Mouse (Mus musculus): ENCODE data around the gene Thap3.

The Thap3 gene

DNA sequence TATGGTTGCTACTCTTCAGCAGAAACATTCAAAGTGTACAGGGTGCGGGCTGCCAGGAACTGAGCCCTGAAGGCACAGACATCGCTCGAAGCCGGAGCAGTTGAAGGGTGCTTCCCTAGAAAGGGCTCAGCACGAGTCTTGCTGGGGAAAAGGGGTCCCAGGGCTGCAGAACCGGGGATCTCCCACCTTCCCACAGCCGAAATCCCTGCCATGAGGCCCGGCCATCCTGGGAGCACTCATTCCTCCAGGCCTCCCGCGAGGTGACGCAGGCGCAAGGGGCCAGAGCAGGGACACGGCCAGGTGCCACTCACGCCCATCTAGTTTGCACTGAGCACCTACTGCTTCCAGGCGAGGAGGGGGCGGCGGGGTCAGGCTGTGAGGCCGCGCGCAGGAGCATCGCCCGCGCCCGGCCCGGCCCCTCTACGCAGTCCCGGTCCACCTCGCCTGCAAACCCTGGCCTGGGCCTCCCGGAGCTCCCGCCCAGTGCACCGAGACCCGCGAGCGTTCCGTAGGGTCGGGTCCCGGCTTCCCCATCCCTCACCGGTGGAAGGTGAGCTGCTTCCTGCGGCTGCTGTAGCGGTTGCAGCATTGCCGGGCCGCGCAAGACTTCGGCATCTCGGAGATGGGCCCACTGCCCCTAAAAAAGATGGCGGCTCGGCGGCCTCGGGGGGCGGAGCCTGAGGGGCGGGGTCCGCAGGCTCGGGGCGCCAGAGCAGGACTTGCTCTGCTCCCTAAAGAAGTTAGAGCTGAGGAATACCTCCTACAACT, at the start of gene Thap3:
TSS of gene Thap3 (minus strand) at position 656 of the 768 bp plus-strand sequence.
- peak; percentile 85 to 86 for DNase-seq

DNA sequence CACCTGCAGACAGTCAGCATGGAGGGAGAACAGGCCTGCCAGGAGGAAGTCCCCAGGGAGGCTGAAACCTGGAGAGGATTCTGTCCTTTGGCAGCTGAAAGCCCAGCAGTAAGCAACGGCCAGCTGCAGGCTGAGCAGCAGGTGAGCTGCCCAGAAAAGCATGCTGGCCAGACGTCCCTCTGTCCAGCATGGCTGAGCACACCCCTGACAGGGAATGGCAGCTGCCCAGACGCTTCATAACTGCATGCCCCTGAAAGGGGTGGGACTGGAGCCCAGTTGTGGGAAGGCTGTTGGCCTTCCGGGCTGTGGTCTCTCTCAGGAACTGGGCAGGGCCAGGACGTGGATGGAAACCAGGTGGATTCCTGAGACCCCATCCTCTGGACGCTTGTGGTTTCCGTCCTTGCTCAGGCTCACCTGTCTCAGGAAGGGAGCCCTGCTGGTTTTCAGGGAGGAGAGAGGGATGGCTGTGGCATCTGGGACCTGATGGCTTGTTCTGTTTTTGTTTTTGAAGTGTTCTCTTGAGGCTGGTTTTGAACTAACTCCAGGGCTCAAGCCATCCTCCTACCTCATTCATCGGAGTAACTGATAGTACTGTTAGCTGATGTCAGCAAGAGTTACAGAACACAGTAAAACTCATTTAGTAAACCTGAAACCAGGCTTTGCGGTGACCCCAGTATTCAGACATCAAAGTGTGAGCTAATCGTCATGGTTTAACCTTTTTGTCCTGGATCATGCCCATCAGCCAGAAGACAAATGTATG, 49.6 kb upstream of the Thap3 start, which contains the start of gene Tas1r1:
TSS of gene Tas1r1 (minus strand) at position 344 of the 760 bp plus-strand sequence.
- no peak for DNase-seq

DNA sequence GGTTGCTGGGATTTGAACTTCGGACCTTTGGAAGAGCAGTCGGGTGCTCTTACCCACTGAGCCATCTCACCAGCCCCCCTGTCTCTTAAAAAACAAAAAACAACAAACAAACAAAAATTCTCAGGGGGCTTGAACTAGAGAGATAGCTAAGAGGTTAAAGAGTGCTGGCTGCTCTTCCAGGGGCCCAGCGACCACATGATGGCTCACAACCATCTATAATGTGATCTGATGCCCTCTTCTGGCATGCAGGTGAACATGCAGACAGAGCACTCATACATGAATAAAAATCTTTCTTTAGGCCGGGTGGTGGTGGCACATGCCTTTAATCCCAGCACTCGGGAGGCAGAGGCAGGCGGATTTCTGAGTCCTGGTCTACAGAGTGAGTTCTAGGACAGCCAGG, 47.7 kb upstream of the Thap3 start:
- peak in 1 of 2 experiments; percentile 15 for DNase-seq

DNA sequence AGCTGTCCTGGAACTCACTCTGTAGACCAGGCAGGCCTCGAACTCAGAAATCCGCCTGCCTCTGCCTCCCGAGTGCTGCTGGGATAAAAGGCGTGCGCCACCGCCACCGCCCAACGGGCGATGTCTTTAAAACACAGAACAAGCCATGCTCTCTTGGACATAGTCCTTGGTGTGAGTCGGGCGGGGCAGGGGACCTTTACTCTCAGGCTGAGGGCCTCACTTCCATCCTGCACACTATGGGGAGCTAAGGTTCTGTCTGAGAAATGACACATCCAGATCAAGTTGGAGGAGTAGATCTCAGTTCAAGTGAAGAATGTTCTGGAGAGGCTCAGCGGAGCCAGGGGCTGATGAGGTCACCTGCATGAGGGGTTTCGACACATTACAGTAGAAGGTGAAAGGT, 44.1 kb upstream of the Thap3 start:
- DNase-seq, result no peak

DNA sequence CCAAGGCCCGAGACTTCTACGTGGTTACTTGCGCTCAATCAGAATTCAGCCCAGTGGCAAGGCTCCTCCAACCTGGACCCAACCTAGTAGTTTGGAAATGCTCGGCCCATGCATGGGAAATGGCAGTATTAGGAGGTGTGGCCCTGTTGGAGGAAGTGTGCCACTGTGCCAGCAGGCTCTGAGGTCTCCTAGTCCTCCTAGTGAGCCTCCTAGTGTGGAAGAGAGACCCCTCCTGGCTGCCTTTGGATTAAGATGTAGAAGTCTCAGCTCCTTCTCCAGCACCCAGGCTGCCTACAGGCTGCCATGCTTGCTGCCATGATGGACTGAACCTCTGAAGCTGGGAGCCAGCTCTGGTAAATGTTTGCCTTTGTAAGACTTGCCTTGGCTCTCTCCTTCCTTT, 41.2 kb upstream of the Thap3 start:
- no peak for DNase-seq

DNA sequence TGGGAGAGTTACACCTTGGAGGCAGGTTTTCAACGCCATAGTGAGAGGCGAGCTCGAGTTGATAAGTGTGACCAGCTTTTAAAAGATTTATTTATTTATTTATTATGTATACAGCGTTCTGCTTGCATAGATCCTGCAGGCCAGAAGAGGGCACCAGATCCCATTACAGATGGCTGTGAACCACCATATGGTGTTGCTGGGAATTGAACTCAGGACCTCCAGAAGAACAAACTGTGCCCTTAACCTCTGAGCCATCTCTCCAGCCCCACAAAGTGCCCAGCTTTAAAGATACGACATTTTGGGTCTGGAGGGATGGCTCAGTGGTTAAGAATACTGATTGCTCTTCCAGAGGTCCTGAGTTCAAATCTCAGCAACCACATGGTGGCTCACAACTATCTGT, 40.3 kb upstream of the Thap3 start:
- peak; percentile 55 to 60 for DNase-seq

DNA sequence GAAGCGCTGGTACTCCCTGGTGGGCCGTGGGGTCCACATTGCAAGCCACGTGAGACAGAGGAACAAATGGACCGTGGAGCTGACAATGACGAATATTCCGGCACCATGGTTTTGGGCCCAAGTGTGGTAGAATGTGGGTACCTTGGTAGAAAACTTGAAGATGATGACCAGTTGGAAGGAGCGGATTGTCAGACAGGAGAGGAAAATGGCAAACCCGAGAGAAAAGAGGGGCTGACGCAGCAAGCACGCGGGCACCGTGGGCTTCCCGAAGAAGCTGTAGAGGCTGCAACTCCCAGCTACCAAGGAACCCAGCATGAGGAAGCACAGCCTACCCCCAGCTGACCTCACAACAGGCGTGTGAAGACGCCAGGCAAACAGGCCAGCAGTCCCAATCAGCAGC, 39.7 kb upstream of the Thap3 start:
- DNase-seq, result no peak

DNA sequence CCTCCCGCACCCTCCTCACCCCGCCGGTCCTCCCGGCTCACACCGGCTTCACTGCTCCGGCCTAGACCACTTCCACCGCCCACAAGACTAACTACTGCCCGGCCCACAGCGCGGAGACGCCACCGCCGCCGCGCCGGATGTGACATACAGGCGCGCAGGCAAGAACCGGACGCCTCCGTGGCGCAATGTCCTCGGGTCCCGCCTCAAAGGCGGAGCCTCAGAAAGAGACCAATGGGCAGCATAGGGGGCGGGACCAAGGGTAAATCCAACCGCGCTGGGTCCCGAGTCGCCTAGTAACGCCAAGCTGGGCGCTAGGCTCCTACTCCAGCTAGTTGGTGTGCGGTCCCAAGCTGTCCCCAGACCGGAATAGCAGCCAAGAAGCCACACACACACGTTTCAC, 38.7 kb upstream of the Thap3 start, which contains the start of gene Zbtb48:
TSS of gene Zbtb48 (minus strand) at position 148 of the 400 bp plus-strand sequence.
- DNase-seq, result peak; percentile 94 to 95

DNA sequence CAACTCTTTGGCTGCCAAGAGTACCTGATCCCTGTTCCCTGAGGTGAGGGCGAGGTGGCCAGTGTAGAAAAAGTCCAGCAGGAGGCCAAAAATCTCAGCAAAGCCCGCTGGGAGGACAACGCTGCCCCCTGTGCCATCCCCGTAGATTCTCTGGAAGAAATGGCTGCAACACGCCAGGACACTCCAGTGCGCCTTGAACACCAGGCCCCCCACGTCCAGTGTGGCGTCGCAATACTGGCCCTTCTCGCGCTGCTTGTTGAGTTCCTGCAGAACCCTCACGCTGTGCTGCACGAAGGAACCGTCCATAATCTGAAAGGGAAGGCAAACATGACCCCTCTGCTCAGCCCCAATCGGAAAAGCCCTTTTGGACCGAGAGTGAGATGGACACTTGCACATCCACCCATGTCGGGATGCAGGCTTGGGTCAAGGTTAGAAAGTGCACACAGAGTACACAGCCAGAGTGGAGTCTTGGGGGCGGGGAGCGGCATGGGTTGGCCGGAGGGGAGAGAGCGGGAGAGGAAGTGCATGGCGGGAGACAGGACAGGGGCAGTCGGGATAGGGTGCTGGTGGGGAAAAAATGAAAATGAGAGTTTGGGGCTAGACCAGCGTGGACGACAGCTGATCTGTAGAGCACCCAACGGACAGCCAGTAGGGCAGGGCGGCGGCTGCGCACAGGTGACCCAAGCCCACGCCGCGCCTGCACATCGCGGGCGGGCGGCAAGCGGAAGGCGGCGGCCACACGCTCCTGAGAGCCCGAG, 38.1 kb upstream of the Thap3 start:
- DNase-seq, result no peak

DNA sequence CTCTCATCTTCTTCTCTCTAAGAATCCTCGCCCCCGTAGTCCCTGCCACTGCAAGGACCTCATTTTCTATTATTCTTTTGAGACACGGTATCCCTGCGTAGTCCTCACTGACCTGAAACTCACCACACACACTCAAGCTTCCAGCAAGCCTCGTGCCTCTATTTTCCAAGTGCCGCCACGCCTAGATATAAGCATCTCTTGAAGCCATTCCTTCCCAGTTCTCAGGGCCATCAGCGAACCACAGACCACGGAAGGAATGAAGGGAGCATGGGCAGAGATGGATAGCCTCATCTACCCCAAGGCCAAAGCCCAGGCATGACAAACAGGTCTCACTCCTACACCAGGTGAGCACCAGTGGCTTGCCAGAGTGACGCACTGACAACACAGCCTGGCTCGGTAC, 35.7 kb upstream of the Thap3 start:
- no peak for DNase-seq

DNA sequence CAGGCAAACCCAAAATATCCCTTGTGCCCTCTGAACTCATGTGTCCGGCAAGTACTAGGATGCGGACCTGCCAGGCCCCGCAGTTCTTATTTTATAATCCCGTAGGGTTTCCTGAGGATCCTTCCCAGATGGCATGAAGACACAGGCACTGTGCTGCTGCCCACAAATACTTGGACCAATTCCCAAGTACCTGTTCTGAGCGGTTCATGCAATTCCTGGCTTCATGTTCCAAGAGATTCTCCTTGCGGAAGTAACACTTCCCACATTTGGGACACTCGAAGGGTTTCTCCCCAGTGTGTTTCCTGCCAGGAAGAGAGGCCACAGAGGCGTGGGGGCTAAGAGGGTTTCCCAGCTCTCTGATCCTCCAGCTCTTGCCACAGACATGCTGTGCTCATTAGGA, 33.7 kb upstream of the Thap3 start:
- no peak for DNase-seq

DNA sequence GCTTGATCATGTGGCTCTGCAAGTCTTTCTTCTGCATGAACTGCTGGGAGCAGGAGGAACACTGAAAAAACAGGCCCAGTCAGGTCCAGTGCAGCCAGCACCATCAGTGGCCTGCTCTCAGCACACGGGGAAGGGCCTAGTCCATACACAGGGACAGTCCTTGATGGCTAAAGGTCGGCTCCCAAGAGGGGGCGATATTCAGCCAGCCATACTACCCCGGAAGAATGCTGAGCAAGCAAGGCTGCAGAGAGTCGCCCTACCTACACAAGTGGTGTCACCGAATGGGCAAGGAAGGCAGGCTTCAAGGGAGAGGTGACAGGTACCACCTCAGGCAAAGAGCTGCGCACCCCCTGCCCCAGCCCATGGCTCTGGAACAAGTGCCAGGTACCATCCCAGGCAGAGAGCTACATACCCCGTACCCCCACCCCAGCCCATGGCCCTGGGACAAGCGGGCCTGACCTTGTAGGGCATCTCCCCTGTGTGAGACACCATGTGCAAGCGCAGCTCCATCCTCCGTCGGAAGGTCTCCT, 32.8 kb upstream of the Thap3 start:
- DNase-seq, result no peak

DNA sequence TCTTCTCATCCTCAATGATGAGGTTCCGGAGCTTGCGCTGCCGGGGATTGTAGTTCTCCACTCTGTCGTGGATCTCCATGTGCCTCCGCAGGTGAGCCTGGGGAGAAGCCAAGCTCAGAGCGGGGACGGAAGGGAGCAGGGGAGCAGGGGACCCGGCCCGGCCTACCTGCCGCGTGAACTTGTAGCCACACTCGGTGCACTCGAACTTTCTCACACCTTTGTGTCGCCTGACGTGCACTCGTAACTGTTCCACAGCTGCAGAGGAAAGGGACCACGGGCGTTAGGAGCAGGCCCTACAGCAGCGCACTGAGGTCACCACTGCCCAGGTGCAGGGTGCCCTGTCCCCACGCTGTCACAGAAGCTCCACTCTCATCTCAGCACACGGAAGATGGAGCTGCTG, 31.2 kb upstream of the Thap3 start:
- no peak for DNase-seq

DNA sequence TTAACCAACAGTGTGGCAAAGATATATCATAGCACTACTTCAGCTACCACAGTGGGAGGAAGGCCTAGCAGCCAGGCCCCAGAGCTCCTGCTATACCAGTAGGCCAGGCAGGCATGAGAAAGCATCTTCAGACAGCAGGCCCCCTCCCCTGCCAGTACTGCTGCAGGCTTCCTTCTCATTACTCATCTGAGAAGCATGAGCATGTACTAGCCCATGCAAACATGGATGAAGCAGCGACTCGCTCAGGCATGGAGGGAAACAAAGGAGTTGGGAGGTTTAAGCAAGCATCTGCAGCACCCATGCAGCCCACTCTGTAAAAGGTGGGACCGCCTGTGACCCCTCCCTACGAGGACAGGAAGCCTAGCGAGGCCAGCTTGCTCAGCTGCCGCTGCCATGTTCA, 30.3 kb upstream of the Thap3 start:
- DNase-seq, result no peak

DNA sequence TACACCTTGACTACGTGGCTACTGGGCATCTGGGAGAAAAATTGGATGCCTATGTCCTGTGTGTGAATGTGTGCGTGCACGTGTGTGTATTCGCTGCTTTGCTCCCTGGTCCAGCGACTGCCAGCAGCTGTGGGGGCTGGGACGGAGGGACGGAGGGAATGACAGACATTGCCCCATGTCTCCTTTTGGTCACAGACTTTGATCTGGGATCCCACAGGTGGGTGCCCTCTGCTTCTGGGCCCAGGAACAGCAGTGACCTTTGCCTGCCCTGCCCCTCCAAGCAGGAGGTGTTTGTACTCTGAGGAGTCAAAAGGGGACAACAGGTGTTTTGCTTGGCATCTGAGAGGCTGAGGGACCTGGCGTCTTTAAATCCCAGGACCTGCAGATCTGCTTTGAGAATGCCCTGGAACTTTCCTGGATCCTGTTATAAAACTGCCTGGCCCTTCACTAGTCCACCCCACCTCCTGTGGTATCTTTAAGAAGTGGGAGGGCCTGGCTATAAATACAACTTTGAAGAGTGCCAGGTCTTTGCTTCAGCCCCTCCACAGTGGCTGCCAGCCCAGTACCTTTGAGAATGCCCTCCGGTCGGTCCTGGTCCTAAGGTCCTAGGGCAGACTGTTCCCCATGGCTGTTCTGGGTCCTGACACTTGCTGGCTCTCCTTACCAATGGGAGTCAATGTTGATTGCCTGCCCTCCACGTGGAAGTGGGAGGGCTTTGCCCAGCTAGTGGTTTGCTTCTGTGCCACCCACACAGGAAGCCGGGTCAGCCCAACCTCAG, 24.4 kb upstream of the Thap3 start:
- no peak for DNase-seq

DNA sequence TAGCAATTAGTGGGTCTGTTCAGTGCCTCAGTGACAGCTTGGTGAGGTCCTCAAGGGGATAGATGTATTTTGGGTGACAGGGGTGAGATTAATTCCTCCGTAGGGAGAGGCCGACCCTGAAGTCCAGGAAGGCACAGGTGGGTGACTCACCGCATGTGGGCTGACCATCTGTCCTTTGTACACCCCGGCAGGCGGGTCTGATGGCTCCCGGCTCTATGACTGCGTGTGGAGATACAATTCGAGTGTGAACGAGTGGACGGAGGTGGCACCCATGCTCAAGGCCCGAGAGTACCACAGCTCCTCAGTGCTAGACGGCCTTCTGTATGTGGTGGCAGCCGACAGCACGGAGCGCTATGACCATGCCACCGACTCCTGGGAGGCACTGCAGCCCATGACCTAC, 23.3 kb upstream of the Thap3 start:
- no peak for DNase-seq

DNA sequence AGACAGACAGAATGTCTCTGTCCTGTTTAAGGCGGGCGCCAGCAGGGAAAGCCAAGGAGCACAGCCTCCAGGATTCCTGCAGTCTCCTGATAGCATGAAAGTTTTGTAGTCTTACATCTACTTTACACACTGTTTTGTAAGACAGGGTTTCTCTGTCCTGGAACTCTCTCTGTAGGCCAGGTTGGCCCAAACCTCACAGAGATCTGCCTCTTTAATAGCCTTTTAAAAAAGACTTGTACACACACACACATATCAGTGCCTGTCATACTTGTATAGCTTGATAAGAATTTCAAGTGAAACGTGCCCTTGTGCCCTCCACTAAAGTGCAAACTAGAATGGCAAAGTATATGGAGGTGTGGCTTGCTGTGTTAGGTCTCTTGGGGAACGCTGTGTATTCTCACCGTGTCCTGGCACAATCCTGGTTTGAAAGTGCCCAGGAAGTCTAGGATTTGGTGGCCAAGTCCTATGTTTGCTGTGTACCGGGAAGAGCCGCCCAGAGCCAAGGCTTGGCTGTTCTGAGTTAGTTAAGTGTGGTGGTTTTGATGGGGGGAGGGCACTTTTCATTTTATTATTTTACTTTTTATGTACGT, 22.5 kb upstream of the Thap3 start:
- no peak for DNase-seq

DNA sequence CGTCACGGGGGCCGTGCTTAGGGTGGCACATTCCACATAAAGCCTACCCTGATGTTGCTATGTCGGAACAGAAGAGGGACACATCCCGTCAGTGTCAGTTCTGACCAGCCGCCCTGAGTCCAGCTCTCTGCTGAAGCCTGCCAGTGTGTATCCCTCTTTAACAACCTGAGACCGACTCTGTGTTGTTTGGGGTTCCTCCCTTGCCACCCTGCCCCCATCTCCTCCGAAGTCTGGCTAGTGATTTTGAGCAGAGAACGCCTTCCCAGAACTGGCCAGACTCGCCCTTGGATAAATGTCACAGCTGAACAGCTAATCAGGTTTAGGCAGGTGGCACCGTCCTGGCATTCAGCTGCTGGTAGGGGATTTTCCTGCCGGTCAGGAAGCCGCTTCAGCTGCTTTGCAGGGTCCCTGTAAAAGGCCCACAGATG, 21.9 kb upstream of the Thap3 start:
- no peak for DNase-seq

DNA sequence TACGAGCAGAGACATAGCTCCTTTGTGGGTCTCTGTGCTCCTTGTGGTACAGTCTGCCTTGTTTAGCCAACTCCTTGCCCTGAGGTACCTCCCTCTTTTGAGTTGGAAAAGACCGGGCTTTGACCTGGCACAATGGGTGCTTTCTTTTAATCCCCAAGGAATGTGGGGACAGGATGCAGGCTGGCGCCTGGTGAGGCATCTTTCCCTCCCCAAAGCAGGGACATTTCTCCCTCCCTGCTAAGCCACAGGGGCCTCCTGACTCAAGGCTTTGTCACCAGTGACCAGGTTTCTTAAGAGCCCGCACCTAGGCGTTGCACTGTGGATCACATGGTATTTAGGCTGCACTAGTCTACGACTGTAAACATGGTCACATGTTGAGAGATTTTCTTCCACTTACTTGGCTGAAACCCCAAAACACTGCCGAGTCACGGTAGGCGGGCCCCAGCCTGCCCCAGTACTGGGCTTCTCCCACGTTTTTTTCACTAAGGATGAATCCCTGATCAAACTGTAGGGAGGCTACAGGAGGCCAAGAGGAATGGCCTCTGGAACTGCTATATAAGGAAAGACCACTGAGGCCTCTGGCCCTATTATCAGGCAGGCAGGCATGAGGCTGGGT, 21.4 kb upstream of the Thap3 start:
- peak in 1 of 2 experiments; percentile 27 for DNase-seq

DNA sequence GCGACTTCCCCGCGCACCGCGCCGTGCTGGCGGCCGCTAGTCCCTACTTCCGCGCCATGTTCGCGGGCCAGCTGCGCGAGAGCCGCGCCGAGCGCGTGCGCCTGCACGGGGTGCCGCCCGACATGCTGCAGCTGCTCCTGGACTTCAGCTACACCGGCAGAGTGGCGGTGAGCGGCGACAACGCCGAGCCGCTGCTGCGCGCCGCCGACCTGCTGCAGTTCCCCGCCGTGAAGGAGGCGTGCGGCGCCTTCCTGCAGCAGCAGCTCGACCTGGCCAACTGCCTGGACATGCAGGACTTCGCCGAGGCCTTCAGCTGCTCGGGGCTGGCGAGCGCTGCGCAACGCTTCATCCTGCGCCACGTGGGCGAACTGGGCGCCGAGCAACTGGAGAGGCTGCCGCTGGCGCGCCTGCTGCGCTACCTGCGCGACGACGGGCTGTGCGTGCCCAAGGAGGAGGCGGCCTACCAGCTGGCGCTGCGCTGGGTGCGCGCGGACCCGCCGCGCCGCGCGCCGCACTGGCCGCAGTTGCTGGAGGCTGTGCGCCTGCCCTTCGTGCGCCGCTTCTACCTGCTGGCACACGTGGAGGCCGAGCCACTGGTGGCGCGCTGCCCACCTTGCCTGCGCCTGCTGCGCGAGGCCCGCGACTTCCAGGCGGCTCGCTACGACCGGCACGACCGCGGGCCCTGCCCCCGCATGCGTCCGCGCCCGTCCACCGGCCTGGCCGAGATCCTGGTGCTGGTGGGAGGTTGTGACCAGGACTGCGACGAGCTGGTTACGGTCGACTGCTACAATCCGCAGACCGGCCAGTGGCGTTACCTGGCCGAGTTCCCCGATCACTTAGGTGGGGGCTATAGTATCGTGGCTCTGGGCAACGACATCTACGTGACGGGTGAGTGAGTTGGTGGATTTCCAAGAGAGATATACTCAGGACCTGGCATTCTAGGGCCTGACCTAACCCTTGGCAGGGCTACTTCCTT, 20.6 kb upstream of the Thap3 start:
- peak; percentile 52 to 61 for DNase-seq

Data from B cell, adult 2 months (primary cell).